Mouse (Mus musculus): ENCODE data around the gene Fam207a. TPM values are rescaled to one million over a fixed set of nuclear protein-coding genes. Genes with fewer than 3 reads are reported as not detected.

The Fam207a gene
- total and polyA plus RNA-seq, 3 experiments, result 70.6 to 74.0 TPM; not detected in 1

- Histone ChIP-seq H3K9ac (ENCODE audit: control insufficient read depth, low read depth, low read length, poor library complexity, severe bottlenecking) (no peak overlapping the region), H3K4me1 (ENCODE audit: control insufficient read depth in 1 of 2, insufficient read depth in 2 of 2, low read length in 2 of 2) (peaks cover 0 to 9% of the 10 kb centered on the region in 2 experiments; a peak in 1 of 4 replicates), H3K4me3 (ENCODE audit: control insufficient read depth in 1 of 2, insufficient read depth in 1 of 2, low read depth in 2 of 2, low read length in 2 of 2) (no peak overlapping the region), H3K27me3 (ENCODE audit: control insufficient read depth in 1 of 2, insufficient read depth in 2 of 2, low read length in 2 of 2) (no peaks in the 10 kb centered on the region), H3K27ac (ENCODE audit: control insufficient read depth, low read depth, low read length) (no peak overlapping the region), H3K9me3 (replicated peaks; ENCODE audit: insufficient read depth, low read length) (no peaks in the 10 kb centered on the region), H3K36me3 (ENCODE audit: control insufficient read depth in 1 of 2, insufficient read depth in 2 of 2, low read length in 2 of 2) (peaks cover 0 to 6% of the 10 kb centered on the region in 2 experiments; a peak in 3 of 4 replicates), H3K79me2 (ENCODE audit: control insufficient read depth, insufficient read depth, low read length, poor library complexity) (peaks cover 2% of the 10 kb centered on the region)
- no peak for TF ChIP-seq EP300 (IDR thresholded peaks at IDR 0.05; ENCODE audit: low read depth in 1 of 2, low read length in 2 of 2)
- TF ChIP-seq KAT2A (conservative IDR thresholded peaks at IDR 0.05; ENCODE audit: low read depth, low read length), result no peak
- no peak for TF ChIP-seq NRF1 (IDR thresholded peaks at IDR 0.05; ENCODE audit: insufficient read depth, low read depth, low read length, poor library complexity, severe bottlenecking)
- TF ChIP-seq ZC3H11A (IDR thresholded peaks at IDR 0.05; ENCODE audit: low read depth, low read length), result no peak
- no peak for TF ChIP-seq POLR2AphosphoS2 (IDR thresholded peaks at IDR 0.05; ENCODE audit: low read length)
- TF ChIP-seq SMC3 (IDR thresholded peaks at IDR 0.05; ENCODE audit: low read depth, low read length), result no peak
- TF ChIP-seq JUND (IDR thresholded peaks at IDR 0.05; ENCODE audit: low read depth, low read length), result no peak
- no peak for TF ChIP-seq E2F4 (IDR thresholded peaks at IDR 0.05; ENCODE audit: borderline replicate concordance, low read depth, low read length)
- no peak for TF ChIP-seq USF2 (IDR thresholded peaks at IDR 0.05; ENCODE audit: borderline replicate concordance in 1 of 2, insufficient read depth in 1 of 2, low read depth in 1 of 2, low read length in 2 of 2)
- TF ChIP-seq TCF12 (IDR thresholded peaks at IDR 0.05; ENCODE audit: low read depth, low read length), result no peak
- no peak for TF ChIP-seq UBTF (IDR thresholded peaks at IDR 0.05; ENCODE audit: borderline replicate concordance, insufficient read depth, low read depth, low read length)
- TF ChIP-seq MYC (IDR thresholded peaks at IDR 0.05; ENCODE audit: low read depth, low read length), result no peak
- no peak for DNase-seq (ENCODE audit: low read depth, low spot score)
These were observed 23.8 kb upstream of the Fam207a start for GRCm38 (mm10) chr10:77539320-77539945.

- H3K79me2 ChIP-seq (ENCODE audit: control insufficient read depth, insufficient read depth, low read length, poor library complexity), result peaks cover 6% of the 10 kb centered on the region
- no peak overlapping the region for H3K9ac ChIP-seq (ENCODE audit: control insufficient read depth, low read depth, low read length, poor library complexity, severe bottlenecking)
- no peak for DNase-seq (ENCODE audit: low read depth, low spot score)
- peaks cover 0 to 9% of the 10 kb centered on the region in 2 experiments; a peak in 1 of 4 replicates for H3K4me1 ChIP-seq (ENCODE audit: control insufficient read depth in 1 of 2, insufficient read depth in 2 of 2, low read length in 2 of 2)
- H3K27ac ChIP-seq (ENCODE audit: control insufficient read depth, low read depth, low read length), result no peak overlapping the region
- H3K27me3 ChIP-seq (ENCODE audit: control insufficient read depth in 1 of 2, insufficient read depth in 2 of 2, low read length in 2 of 2), result no peaks in the 10 kb centered on the region
- no peak overlapping the region for H3K4me3 ChIP-seq (ENCODE audit: control insufficient read depth in 1 of 2, insufficient read depth in 1 of 2, low read depth in 2 of 2, low read length in 2 of 2)
- peaks cover 0 to 6% of the 10 kb centered on the region in 2 experiments; a peak in 3 of 4 replicates for H3K36me3 ChIP-seq (ENCODE audit: control insufficient read depth in 1 of 2, insufficient read depth in 2 of 2, low read length in 2 of 2)
- TF ChIP-seq USF2 (IDR thresholded peaks at IDR 0.05; ENCODE audit: borderline replicate concordance in 1 of 2, insufficient read depth in 1 of 2, low read depth in 1 of 2, low read length in 2 of 2) (no peak), EP300 (IDR thresholded peaks at IDR 0.05; ENCODE audit: low read depth in 1 of 2, low read length in 2 of 2) (no peak), USF1 (IDR thresholded peaks at IDR 0.05; ENCODE audit: low read depth, low read length) (no peak), MAX (IDR thresholded peaks at IDR 0.05; ENCODE audit: low read length) (no peak)
- no peaks in the 10 kb centered on the region for H3K9me3 ChIP-seq (replicated peaks; ENCODE audit: insufficient read depth, low read length)
These were observed 21.9 kb upstream of the Fam207a start for GRCm38 (mm10) chr10:77537215-77538209.

All from MEL (cell line).